Mouse (Mus musculus) myocyte (in vitro differentiated cells): ENCODE data around the gene Trmt6.

Experiments used
- CEBPB ChIP-seq: IDR thresholded peaks from 2 replicates; pipeline ENCODE4 v1.6.1; 2011; ENCODE audit warnings: mild to moderate bottlenecking, moderate library complexity; ENCODE audit not compliant: poor library complexity, insufficient read depth, severe bottlenecking
- MAX ChIP-seq: IDR thresholded peaks from one replicate; pipeline ENCODE4 v1.6.1; 2011; ENCODE audit warnings: low read depth, mild to moderate bottlenecking, control low read depth
- MYOD1 ChIP-seq, 3 experiments: IDR thresholded peaks; one replicate each; pipeline ENCODE4 v1.6.1; 2011; ENCODE audit warnings: control low read depth in 2 of 3, low read depth in 2 of 3, mild to moderate bottlenecking in 2 of 3, moderate library complexity in 1 of 3; ENCODE audit not compliant: insufficient read length in 2 of 3, control insufficient read depth in 1 of 3
- MYOG ChIP-seq, 3 experiments: IDR thresholded peaks; one replicate each; pipeline ENCODE4 v1.6.1; 2011; ENCODE audit warnings: control low read depth in 2 of 3, low read depth in 2 of 3, mild to moderate bottlenecking in 2 of 3; ENCODE audit not compliant: insufficient read length in 2 of 3, control insufficient read depth in 1 of 3, insufficient read depth in 1 of 3
- POLR2A ChIP-seq: IDR thresholded peaks from one replicate; pipeline ENCODE4 v1.6.1; 2011; ENCODE audit warnings: low read depth, mild to moderate bottlenecking, control low read depth, moderate library complexity; ENCODE audit not compliant: insufficient read length
- POLR2AphosphoS2 ChIP-seq: IDR thresholded peaks from one replicate; pipeline ENCODE4 v1.6.1; 2011; ENCODE audit warnings: low read depth, control low read depth; ENCODE audit not compliant: insufficient read length
- SRF ChIP-seq: IDR thresholded peaks from one replicate; pipeline ENCODE4 v1.6.1; 2011; ENCODE audit warnings: low read depth; ENCODE audit not compliant: control insufficient read depth, insufficient read length
- TCF12 ChIP-seq: IDR thresholded peaks from one replicate; pipeline ENCODE4 v1.6.1; 2011; ENCODE audit warnings: mild to moderate bottlenecking, control low read depth; ENCODE audit not compliant: poor library complexity, insufficient read depth, severe bottlenecking

- TF ChIP-seq MAX = peak; percentile 76
- TF ChIP-seq MYOG (IDR thresholded peaks at IDR 0.05; ENCODE audit: control insufficient read depth in 1 of 3, insufficient read depth in 1 of 3, insufficient read length in 2 of 3, low read depth in 2 of 3) = peak in 1 of 3 experiments; percentile 2
- peak; percentile 74 for TF ChIP-seq POLR2A
- TF ChIP-seq SRF = peak; percentile 61
- no peak for TF ChIP-seq MYOD1 (IDR thresholded peaks at IDR 0.05; ENCODE audit: control insufficient read depth in 1 of 3, insufficient read length in 2 of 3, low read depth in 2 of 3)
- TF ChIP-seq TCF12 = no peak
- TF ChIP-seq POLR2AphosphoS2 = peak; percentile 28
- TF ChIP-seq CEBPB = no peak
Measured at GRCm38 (mm10) chr2:132815608-132816314, at the start of gene Trmt6, which contains the start of gene Mcm8.
